In genomic region chr12:107970637-107971036, GRCm38 (mm10) we compare ENCODE assay signal across 16 mouse cellular contexts. TPM values are rescaled to one million over a fixed set of nuclear protein-coding genes. Genes with fewer than 3 reads are reported as not detected.
A peak's percentile ranks its signal among the peaks of the same experiment; 100 is the strongest.
DNase-seq lines count a peak whose midpoint lies in the region; ATAC-seq and TF ChIP-seq lines count a peak whose summit lies in the region.
"Had no signal": no experiment of that assay in that cellular context is flagged by ENCODE, and none has a peak within 500 bp of the region (broad histone marks: within the 10 kb centered on the region; RNA-seq: fewer than 3 reads in every experiment).

No protein-coding gene starts in this region.

- no peak overlapping the region for H3K4me3 ChIP-seq in forebrain, embryonic 10.5 days
- no peak overlapping the region for H3K4me3 ChIP-seq in hindbrain, embryonic 12.5 days
- no peak overlapping the region for H3K4me3 ChIP-seq in midbrain, embryonic 16.5 days (ENCODE audit: low read depth, low read length)
- H3K4me3 ChIP-seq: stomach, embryonic 15.5 days had no signal

- H3K4me2 ChIP-seq in hindbrain, embryonic 12.5 days (replicated peaks), result no peak overlapping the region
- H3K4me2 ChIP-seq in midbrain, embryonic 16.5 days (ENCODE audit: low read length), result peak overlapping the region; percentile 41
- H3K4me2 ChIP-seq: stomach, embryonic 15.5 days had no signal

- H3K27ac ChIP-seq in forebrain, embryonic 10.5 days, result peak overlapping the region; percentile 79; the same call in 1 of the 2 replicates
- H3K27ac ChIP-seq in hindbrain, embryonic 12.5 days, result peak overlapping the region; percentile 84; the same call in 1 of the 2 replicates
- H3K27ac ChIP-seq in midbrain, embryonic 16.5 days (ENCODE audit: low read length), result peak overlapping the region; percentile 80
- H3K27ac ChIP-seq: macrophage; stomach, embryonic 15.5 days had no signal

- no peak for TF ChIP-seq CTCF in brain, embryonic 14.5 days (IDR thresholded peaks at IDR 0.05; ENCODE audit: borderline replicate concordance, extremely low read depth, insufficient read depth, insufficient read length)

- H3K4me1 ChIP-seq in forebrain, embryonic 10.5 days, result peaks cover 97% of the 10 kb centered on the region
- peaks cover 83% of the 10 kb centered on the region for H3K4me1 ChIP-seq in hindbrain, embryonic 12.5 days
- peaks cover 59% of the 10 kb centered on the region for H3K4me1 ChIP-seq in midbrain, embryonic 16.5 days (ENCODE audit: control insufficient read depth, insufficient read depth, low read length)

- H3K9ac ChIP-seq in hindbrain, embryonic 12.5 days, result no peak overlapping the region
- H3K9ac ChIP-seq in midbrain, embryonic 16.5 days (ENCODE audit: low read depth, low read length), result no peak overlapping the region
- H3K9ac ChIP-seq: stomach, embryonic 15.5 days had no signal

- TF ChIP-seq POLR2A in brain, embryonic 14.5 days (IDR thresholded peaks at IDR 0.05; ENCODE audit: borderline replicate concordance, extremely low read depth, insufficient read depth, insufficient read length, poor library complexity, severe bottlenecking), result no peak

- H3K9me3 ChIP-seq in forebrain, embryonic 10.5 days, result no peaks in the 10 kb centered on the region
- no peaks in the 10 kb centered on the region for H3K9me3 ChIP-seq in hindbrain, embryonic 12.5 days (replicated peaks)
- no peaks in the 10 kb centered on the region for H3K9me3 ChIP-seq in midbrain, embryonic 16.5 days (replicated peaks; ENCODE audit: control insufficient read depth, low read length, poor library complexity, severe bottlenecking)
- H3K9me3 ChIP-seq: stomach, embryonic 15.5 days had no signal

- 54% methylated on average over 12 of the region's 12 CpGs for WGBS in forebrain, embryonic 10.5 days
- 35% methylated on average over 12 of the region's 12 CpGs for WGBS in hindbrain, embryonic 12.5 days
- WGBS in midbrain, embryonic 16.5 days, result 33% methylated on average over 12 of the region's 12 CpGs

- peaks cover 22% of the 10 kb centered on the region for H3K27me3 ChIP-seq in forebrain, embryonic 10.5 days (ENCODE audit: poor library complexity, severe bottlenecking)
- no peaks in the 10 kb centered on the region for H3K27me3 ChIP-seq in hindbrain, embryonic 12.5 days
- no peaks in the 10 kb centered on the region for H3K27me3 ChIP-seq in midbrain, embryonic 16.5 days (ENCODE audit: control insufficient read depth, insufficient read depth, low read depth, low read length)
- H3K27me3 ChIP-seq: stomach, embryonic 15.5 days had no signal

- DNase-seq in brain, embryonic 14.5 days (ENCODE audit: low read depth), result peak; percentile 93
- no peak for DNase-seq in forebrain, embryonic 10.5 days (ENCODE audit: extremely low spot score, low spot score)
- DNase-seq in ovary, adult 18-20 months (ENCODE audit: low spot score), result no peak
- DNase-seq in heart, adult 9 months (ENCODE audit: low spot score in 2 of 2), result no peak
- DNase-seq in lung, adult 18-20 months, result no peak
- DNase-seq: adrenal gland, postnatal 14 days; cerebellum, adult 2 months; kidney, adult 9 months; layer of hippocampus, postnatal 36 days; lung, adult 2 months; right cerebral cortex, postnatal 14 days had no signal

- ATAC-seq in hindbrain, embryonic 12.5 days (ENCODE audit: low FRiP score), result no peak
- no peak for ATAC-seq in midbrain, embryonic 16.5 days
- ATAC-seq: Patski had no signal

- peaks cover 9% of the 10 kb centered on the region for H3K36me3 ChIP-seq in forebrain, embryonic 10.5 days (replicated peaks)
- no peaks in the 10 kb centered on the region for H3K36me3 ChIP-seq in hindbrain, embryonic 12.5 days
- no peaks in the 10 kb centered on the region for H3K36me3 ChIP-seq in midbrain, embryonic 16.5 days (ENCODE audit: control insufficient read depth, insufficient read depth, low read length)
- H3K36me3 ChIP-seq: stomach, embryonic 15.5 days had no signal

RNA-seq across cellular contexts. Expression of gene Bcl11b, which starts 32.8 kb away (rescaled TPM):
- 67.1 and 73.3 TPM in 2 replicates for polyA plus RNA-seq in brain, embryonic 14.5 days (2012; rRNA removed)
- 3.4 and 5.5 TPM in 2 replicates for polyA plus RNA-seq in forebrain, embryonic 10.5 days (2016; fragmentation: Nextera tagmentation; extraction: Ambion mirVana)
- 25.9 and 37.1 TPM in 2 replicates for polyA plus RNA-seq in hindbrain, embryonic 12.5 days (2016; fragmentation: Nextera tagmentation; extraction: Ambion mirVana)
- polyA plus RNA-seq in midbrain, embryonic 16.5 days (2015; fragmentation: Nextera tagmentation; extraction: Ambion mirVana), result 22.6 and 23.9 TPM in 2 replicates
- polyA plus RNA-seq: macrophage had no signal
